Mouse (Mus musculus) layer of hippocampus, adult 9-11 months (tissue): Measurements from ENCODE around the gene Pdk1.
"Not testable (repeated sequence)": the region's sequence is repeated elsewhere in the genome, so short reads cannot be mapped to it uniquely, and the experiment has no call there.

Experiments used
- DNase-seq: peaks from one replicate; pipeline ENCODE4 v3.0.0; 2022

Pdk1 gene

DNA sequence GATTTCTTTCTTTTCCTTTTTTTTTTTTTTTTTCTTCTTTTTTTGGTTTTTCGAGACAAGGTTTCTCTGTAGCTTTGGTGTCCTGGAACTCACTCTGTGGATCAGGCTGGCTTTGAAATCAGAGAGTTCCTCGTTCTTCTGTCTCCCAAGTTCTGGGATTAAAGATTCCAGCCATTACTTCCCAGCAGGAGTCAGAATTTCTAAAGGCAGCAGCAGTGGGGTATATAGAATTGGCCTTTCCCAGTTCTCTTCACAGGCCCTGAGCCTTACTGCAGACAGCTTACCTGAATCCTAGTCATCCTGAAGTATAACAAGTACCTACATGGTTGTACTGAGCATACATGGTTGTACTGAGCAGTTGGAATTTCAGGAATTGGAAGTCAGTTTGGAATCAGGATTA lies 1.8 kb downstream of the Pdk1 start:
- no peak for DNase-seq

DNA sequence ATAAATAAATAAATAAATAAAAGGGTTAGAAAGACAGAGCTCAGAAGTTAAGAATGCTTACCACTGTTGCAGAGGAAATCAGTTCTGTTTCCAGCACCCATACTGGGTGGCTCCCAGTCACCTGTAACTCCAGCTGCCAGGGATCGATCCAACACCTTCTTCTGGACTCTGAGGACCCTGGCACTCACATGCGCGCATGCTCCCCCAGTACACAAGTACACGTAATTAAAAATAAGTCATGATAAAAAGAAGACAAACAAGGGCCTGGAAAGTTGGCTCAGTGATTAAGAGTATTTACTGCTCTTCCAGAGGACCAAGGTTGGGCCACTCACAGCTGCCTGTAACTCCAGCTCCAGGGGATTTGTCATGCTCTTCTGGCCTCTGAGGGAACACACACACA lies 4.8 kb downstream of the Pdk1 start:
- DNase-seq, result no peak

DNA sequence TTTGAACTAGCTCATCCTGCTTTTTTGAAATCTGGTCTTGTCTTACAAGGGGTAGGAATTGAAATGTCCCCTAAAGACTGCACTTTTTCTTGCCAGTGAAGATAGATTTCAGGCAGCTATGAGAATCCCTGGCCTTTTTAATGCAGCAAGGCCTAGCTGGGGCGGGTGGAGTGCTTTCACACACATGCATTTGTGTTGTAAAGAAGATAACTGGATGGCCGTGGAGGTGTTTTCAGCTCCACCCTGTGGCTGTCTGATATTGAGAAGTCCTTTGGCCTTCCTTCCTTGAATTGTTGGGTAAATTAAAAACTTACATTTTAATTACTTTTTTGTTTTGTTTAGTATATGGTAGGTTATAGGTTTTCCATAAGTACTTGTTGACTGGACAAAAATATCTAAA lies 5.4 kb downstream of the Pdk1 start:
- DNase-seq, result no peak

DNA sequence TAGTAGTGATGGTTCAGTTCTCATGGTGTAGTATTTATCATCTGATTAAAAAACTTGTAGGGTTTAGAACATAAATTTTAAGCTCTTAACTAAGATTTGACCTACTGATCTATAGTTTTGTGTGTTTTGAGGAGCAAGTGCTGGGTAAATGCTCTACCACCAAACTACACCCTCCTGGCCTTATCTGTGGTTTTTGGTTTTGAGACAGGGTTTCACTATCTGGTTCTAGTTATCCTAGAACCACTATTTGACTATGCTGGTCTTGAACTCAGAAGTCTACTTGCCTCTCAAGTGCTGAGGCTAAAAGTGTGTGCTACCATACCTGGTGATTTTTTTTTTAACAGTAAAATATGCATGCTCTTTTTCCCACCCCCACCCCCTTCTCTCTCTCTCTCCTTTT lies 5.9 kb downstream of the Pdk1 start:
- no peak for DNase-seq

DNA sequence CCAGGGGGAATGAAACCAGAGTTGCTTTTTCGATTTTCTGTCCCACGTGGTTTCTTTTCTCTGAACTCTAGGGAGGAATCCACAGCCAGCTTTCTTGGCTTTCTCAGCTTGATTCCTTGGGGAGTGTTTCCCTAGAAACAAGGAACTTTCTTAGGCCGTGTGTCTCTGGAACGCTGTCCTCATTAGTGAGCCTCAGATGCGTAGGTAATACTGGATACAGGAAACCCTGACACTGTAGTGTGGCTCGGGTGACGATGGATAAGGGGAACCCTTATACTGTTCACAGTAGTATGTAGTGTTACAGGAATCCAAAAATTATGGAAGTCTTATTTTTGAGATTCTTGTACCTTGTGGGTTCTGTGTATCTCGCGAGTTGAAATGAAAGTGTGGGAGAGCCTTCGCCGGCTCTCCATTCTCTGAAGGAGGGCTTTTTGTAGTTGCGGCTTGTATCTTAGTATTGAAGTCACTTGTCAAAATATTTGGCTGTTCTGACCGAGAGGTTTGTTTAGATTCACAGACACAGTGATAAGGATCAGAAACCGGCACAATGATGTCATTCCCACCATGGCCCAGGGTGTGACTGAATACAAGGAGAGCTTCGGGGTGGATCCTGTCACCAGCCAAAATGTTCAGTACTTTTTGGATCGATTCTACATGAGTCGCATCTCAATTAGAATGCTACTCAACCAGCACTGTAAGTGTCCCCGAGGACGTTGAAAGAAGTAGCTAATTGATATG lies 10.1 kb downstream of the Pdk1 start:
- no peak for DNase-seq

DNA sequence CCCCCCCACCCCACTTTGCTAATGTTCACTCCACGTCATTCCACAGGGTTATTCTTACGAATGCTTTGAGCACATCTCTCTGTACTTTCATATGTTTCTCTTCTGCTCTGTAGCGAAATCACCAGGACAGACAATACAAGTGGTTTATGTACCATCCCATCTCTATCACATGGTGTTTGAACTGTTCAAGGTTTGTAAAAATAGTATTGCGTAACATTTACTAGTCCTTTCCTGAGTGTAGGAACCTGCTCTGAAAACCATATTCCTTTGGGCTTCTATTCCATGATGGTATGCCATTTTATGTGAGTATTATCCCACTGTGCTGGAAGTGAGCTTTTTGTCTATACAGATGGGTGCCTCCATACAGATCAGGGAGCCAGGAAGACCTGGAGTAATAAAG lies 14.2 kb downstream of the Pdk1 start:
- DNase-seq, result no peak

DNA sequence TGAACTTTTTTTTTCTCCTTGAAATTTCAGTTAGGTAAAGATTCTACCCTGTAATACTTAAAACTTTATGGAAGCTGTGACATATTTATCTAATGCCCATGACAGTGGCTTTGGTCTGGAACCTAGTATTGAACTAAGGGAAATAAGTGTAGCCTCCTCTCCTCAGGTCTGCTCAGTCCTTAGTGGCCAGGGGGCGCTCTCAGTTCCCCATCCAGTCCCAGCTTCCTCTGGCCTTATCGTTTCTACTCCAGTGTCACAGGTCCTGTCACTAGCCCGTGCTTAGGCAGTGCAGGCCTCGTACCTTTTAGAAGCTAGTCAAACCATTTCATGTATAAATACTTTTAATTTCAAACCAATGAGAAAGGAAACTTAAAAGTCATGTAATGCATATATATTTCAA lies 15.4 kb downstream of the Pdk1 start:
- no peak for DNase-seq

DNA sequence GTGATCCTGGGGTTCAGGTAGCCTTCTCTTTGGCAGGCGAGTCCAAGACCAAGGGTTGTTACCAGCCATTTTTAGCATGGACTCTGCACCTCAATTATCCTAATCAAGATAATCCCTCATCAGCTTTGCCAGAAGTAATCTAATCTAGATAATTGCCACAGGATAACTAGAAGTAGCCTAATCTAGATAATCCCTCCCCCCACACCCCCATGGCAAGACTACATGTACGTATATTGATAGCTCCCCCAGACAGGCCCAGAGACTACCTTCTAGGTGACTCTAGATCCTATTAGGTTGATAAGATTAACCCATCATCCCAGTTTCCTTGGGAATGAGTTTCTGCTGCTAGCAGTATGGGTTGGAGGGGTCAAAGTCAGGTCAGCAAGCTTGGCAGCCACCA lies 18.5 kb downstream of the Pdk1 start:
- DNase-seq, result no peak

DNA sequence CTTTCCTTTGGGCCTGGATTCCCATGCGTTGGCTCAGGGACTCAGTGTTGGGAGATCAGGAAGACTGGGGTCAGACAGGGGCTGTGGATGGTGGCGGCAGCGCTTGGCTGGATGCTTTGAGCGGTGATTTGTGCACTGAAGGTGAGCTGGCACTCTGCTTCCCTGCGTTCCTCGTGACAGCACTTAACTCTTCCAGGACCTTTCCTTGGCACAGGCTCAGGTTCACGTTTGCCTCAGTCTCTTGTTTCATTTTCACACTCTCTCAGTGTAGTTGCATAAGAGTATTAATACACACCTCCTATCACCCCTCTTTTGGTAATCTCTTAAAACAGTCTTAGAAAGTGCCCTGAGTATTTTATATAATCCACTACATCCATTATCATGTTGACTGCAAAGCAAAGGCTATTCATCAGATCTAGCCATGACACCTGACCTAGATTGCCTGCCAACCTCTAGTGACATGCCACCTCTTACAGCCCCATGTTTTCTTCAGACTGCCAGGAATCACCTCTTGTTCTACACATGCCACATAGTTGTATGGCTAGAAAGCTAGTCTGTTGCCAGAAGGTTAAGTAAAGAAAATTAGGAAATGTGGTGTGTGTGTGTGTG lies 19.8 kb downstream of the Pdk1 start:
- no peak for DNase-seq

DNA sequence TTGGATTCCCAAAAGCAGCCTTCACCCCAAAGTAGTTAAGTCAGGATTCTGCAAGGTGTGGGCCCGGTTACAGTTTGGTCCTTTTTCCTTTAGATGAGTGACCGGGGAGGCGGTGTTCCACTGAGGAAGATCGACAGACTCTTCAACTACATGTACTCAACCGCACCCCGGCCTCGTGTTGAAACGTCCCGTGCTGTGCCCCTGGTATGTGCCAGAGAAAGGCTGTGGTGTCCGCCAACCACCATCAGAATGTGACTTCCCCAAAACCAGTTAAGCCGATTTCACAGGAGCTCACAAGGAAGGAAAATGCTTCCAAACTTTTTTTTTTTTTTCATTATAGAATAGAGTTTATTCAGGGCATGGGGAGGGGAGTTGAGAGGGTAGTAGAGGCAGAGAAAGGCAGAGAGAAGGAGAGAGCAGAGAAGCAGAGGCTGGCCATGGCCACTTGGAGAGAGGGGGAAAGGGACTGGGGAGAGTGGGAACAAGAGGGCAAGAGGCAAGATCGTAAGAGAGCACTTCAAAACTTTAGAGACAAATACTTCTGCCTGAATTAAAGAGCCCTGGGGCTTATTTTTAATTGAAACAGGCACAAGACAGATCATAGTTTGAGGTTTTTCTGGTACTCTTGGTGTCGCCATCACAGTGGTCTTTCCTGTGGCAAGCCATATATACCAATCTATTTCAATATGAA lies 22.7 kb downstream of the Pdk1 start:
- DNase-seq, result no peak

DNA sequence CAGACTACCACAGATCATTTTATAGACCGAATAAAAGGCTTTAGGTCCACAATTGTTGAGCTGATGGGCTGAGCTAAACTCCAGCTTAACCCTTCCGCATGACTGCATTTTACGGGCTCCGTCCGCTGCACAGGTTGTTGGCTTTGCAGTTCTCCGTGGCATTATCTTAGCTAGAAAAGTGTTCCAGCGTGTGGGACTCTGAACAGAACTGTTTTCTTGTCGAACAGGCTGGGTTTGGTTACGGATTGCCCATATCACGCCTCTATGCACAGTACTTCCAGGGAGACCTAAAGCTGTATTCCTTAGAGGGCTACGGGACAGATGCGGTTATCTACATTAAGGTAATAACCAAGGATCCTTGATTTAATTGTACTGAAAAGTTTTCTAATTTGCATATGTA lies 24.4 kb downstream of the Pdk1 start:
- DNase-seq, result no peak

DNA sequence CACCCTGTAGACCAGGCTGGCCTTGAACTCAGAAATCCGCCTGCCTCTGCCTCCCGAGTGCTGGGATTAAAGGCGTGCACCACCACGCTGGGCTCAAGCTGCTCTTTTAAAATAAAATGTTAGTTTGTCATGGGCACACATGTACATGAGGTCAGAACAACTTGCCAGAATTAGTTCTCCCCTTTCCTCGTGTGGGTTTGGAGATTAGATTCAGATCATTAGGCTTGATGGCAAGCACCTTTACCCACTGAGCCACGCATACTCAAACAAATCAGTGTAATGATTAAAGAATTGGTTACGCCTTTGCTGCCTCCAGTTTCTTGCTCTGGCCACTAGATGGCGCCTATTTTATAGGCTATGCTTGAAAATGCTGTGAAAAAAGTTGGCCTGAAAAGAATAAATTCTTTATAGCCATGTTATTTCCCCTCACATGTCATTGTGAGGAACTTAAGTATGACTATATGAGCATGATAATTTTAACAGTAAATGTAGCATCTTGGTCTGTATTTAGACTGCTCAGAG lies 25.4 kb downstream of the Pdk1 start:
- DNase-seq, result peak; percentile 14

DNA sequence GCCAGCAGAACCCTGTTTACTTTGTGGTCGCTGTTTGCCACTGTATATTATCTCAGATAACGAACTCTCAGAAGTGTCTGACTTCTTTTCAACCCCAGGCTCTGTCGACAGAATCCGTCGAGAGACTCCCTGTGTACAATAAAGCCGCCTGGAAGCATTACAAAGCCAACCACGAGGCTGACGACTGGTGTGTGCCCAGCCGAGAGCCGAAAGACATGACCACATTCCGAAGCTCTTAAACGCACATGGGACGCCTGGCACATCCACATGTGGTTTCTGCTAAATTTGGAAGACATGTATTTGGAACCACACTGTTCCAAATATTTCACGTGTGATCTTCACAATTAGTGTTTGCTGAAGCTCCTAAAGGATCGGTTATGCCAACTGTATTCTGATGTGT lies 26.9 kb downstream of the Pdk1 start:
- DNase-seq, result no peak

DNA sequence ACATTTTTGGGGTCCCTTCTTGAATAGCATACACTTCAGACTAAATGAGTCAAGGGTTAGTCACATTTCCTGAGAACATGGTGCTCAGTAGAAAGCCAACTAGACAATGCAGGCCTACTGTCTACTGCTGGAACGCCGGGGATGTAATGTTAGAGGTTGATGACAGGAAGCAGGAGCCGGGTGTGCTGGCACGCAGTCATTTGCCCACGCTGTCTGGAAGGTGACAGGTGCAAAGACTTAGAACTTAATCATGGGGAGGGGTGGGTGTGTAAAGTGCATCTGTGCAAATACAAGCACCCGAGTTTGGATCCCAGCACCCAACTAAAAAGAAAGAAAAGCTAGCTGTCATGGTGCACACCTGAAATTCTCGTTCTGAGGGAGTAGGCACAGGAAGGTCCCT lies 32.1 kb downstream of the Pdk1 start:
- no peak for DNase-seq

DNA sequence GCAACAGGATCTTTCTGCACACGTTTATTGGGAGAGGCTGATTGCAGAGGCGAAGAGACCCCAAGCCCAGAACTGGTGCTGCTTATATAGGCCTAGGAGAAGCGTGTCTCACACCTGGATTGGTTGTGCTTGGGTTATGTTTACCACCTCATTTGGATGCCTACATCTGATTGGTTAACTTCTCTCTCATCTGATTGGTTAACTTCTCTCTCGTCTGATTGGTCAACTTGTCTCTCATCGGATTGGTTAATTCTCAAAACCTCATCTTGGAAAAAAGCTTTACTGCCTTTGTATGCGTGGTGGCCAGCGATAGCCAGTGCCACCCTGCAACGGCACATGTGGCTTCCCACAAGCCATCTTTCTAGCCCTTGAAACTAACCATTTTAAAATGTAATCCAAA lies 33.3 kb downstream of the Pdk1 start:
- not testable (repeated sequence) for DNase-seq

DNA sequence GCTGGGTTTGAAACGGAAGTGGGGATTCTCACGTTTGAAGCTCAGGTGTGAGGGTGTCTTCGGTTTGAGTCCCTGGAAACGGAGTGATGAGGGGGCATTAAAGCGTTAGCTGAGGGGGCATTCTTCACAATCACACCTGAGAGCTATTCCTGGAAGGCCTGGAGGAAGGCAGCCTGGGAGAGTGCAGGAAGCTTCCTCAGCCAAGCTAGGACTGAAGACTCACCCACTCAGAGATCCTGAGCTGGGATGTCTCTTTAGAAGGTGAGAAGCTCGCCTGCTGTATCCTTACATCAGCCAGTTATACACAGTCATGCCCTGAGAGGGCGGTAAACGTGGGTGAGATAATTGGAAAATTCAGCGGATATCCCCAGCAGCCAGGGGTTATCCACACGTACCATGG lies 40.9 kb downstream of the Pdk1 start:
- no peak for DNase-seq

DNA sequence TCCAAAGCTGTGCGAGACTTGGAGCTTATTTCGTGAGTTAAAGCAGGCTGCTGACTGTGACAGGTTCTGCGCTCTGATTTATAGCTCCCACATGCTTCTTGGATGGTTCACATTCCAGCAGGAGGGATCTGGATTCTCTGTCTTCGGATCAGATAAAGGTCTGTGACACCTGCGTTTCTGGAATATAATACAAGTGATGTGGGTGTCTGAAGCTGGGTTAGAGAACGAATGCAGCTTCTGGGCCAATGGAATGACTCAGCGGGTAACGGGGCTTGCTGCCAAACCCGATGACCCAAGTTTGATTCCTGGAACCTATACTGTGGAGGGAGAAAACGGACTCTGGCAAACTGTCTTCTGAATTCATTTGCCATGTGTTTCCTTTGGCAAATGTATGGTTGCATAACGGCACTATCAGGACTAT lies 46.2 kb downstream of the Pdk1 start:
- DNase-seq, result no peak

DNA sequence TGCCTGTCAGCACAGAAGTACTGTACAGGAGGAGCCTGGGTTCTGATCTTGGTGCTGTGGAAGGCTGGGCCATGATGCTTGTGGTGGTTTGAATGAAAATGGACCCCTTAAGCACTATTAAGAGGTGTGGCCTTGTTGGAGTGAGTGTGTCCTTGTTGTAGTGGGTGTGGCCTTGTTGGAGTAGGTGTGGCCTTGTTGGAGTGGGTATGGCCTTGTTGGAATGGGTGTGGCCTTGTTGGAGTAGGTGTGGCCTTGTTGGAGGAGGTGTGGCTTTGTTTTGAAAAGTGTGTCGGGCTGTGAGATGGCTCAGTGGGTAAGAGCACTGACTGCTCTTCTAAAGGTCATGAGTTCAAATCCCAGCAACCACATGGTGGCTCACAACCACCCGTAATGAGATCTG lies 51.9 kb downstream of the Pdk1 start:
- not testable (repeated sequence) for DNase-seq

DNA sequence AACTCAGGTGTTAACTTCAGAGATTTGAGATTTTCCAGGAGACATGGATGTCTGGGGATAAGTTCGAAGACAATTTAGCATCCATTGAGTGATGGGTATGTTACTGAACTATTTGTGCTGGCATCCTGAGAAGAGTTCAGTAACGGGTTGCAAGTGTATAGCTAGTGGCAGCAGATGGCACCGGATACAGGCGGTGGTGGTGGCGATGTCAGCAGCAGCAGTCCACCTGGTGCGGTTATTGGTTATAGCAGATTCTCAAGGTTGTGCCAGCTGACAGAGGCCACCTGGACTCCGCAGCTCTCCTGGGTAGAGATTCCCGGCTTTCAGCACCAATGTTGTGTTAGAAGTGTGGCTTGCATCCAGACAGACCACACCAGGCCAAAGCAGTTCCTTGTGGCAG lies 61.0 kb downstream of the Pdk1 start:
- DNase-seq, result no peak

DNA sequence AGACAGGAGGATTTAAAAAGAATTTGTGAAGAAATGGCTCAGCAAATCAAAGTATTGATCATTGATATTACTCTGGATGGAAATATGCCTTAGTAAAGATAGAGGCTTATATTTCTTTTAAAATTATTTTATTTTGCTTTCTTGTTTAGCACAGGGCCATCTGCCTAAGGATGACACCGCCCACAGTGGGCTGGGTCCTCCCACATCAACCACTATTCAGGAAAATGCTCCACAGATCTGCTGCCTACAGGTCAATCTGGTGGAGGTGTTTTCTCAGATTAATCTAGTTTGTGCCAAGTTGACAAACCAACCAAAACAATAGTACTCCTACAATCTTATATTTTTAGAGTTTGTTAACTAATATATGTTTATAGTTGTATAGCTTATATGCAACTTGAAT lies 63.7 kb downstream of the Pdk1 start:
- DNase-seq, result peak; percentile 63

DNA sequence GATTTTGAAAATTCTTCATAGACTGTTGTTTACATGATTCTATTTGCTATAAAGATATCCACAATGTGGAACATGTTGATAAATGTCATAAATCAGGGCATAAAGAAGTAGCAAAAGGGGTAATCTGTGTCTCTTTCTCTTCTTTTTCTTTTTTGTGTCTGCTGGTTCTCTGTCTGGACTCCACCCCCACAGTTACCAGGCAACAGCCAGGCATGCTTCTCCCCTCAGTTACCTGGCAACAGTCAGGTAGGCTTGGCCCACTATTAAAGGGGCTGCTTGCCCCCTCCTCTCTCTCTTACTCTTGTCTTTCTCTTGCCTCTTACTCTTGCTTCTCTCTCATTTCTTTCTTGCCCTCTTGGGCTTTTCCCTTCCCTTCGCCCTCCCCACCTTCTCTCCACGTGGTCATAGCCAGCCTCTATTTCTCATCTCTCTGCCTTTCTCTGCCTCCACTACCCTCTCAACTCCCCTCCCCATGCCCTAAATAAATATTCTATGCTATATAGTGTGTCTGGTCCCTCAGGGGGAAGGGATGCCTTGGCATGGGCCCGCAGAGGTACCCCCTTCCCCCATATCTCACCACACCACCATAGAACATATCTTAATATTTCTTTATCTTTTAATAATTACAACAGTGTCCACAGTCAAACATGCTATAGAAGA lies 64.8 kb downstream of the Pdk1 start:
- no peak for DNase-seq

DNA sequence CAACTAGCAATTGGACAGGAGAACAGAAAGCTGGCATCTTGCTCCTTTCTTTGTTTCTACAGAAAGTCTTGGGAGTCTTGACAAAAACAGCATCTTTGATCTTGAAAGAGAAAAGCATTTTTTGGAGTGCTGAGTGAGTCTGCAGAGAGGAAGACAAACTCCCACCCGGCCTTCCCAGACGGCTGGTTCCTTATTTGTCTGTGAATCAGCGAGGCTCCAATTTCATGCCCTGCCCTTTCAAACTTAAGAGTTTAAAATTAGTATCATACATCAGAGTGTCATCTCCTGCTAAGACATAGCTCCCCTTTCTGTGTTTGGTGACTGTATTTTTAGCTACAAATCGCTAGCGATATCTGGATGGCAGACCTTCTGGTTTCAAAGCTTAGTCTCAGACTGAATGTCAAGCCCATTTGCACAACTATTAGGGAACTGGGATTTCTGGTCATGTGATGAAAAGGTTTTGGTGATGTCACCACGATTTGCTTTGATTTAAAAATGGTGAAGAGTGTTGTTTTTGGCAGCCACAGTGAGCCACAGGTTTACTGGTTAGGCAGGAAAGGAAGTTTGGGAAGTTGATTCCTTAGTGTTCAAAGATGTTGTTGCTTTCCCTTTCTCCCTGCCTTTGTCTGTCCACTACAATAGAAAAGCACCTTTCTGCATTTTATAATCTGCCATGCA lies 65.8 kb downstream of the Pdk1 start:
- peak; percentile 10 for DNase-seq
